Mouse (Mus musculus) hindbrain, embryonic 11.5 days (tissue): Measurements from ENCODE around the gene Rundc3a. TPM values are rescaled to one million over a fixed set of nuclear protein-coding genes. Genes with fewer than 3 reads are reported as not detected.
"Not testable (repeated sequence)": the region's sequence is repeated elsewhere in the genome, so short reads cannot be mapped to it uniquely, and the experiment has no call there.

Experiments used
- ATAC-seq: fragments of 200-750 bp; cut with Nextera tagmentation; 2 replicates; pipeline ENCODE4 v1.8.0; 2017; ENCODE audit warnings: mild to moderate bottlenecking, moderate TSS enrichment, moderate library complexity; ENCODE audit not compliant: low FRiP score
- DNase-seq: peaks from one replicate; pipeline ENCODE4 v3.0.0-alpha.2; 2015; ENCODE audit warnings: low spot score
- H3K27ac ChIP-seq: fragments of 300-500 bp; sonication (generic); 2 replicates; pipeline ENCODE4 v1.5.1; 2014; ENCODE audit warnings: mild to moderate bottlenecking, low read depth, low read length
- H3K27me3 ChIP-seq: fragments of 300-500 bp; sonication (generic); 2 replicates; pipeline ENCODE4 v1.6.1; 2014; ENCODE audit warnings: mild to moderate bottlenecking, low read length, moderate library complexity, mixed read lengths; ENCODE audit not compliant: control insufficient read depth, insufficient read depth
- H3K36me3 ChIP-seq: fragments of 300-500 bp; sonication (generic); 2 replicates; pipeline ENCODE4 v1.6.1; 2014; ENCODE audit warnings: mild to moderate bottlenecking, low read length, moderate library complexity, mixed read lengths; ENCODE audit not compliant: control insufficient read depth, insufficient read depth
- H3K4me1 ChIP-seq: fragments of 300-500 bp; sonication (generic); replicated peaks from 2 replicates; pipeline ENCODE4 v1.6.1; 2014; ENCODE audit warnings: low read length, mixed read lengths; ENCODE audit not compliant: control insufficient read depth, insufficient read depth
- H3K4me2 ChIP-seq: fragments of 300-500 bp; sonication (generic); replicated peaks from 2 replicates; pipeline ENCODE4 v1.6.1; 2014; ENCODE audit warnings: mild to moderate bottlenecking, low read depth, low read length
- H3K4me3 ChIP-seq: fragments of 300-500 bp; sonication (generic); 2 replicates; pipeline ENCODE4 v1.5.1; 2014; ENCODE audit warnings: low read depth, low read length
- H3K9ac ChIP-seq: fragments of 300-500 bp; sonication (generic); 2 replicates; pipeline ENCODE4 v1.6.1; 2014; ENCODE audit warnings: low read depth, low read length
- H3K9me3 ChIP-seq: fragments of 300-500 bp; sonication (generic); 2 replicates; pipeline ENCODE4 v1.6.1; 2016; ENCODE audit warnings: low read length; ENCODE audit not compliant: control insufficient read depth
- WGBS: fragments of 180-500 bp; shearing (Covaris S2); extraction: QIAGEN DNeasy Blood & Tissue Kit; methylation state at CpG from one replicate; pipeline ENCODE4 v1.1.7; 2014; 5-methylcytosine and 5-hydroxymethylcytosine counted together
- polyA plus RNA-seq: library from polyadenylated mRNA; unstranded; fragments of >200 nt; fragmentation: Nextera tagmentation; extraction: Ambion mirVana; gene quantifications from 2 replicates; pipeline ENCODE4 v1.2.1, GENCODE M21; 2014

The Rundc3a gene
- polyA plus RNA-seq, 1 experiment from 2014 or later, result 47.8 TPM

GRCm38 (mm10) chr11:102382794-102383193 is 10.4 kb upstream of the Rundc3a start:
- WGBS, result 96% methylated on average over 3 of the region's 3 CpGs
- no peaks in the 10 kb centered on the region for H3K36me3 ChIP-seq
- ATAC-seq, result no peak
- H3K9ac ChIP-seq, result no peak overlapping the region
- H3K4me2 ChIP-seq, result no peak overlapping the region
- no peaks in the 10 kb centered on the region for H3K9me3 ChIP-seq
- H3K27ac ChIP-seq, result no peak overlapping the region
- no peak overlapping the region for H3K4me3 ChIP-seq
- DNase-seq, result no peak
- H3K27me3 ChIP-seq, result no peaks in the 10 kb centered on the region
- no peaks in the 10 kb centered on the region for H3K4me1 ChIP-seq

GRCm38 (mm10) chr11:102383365-102384136 is 9.7 kb upstream of the Rundc3a start:
- WGBS, result 96% methylated on average over 1 of the region's 1 CpGs
- Histone ChIP-seq H3K27me3 (no peaks in the 10 kb centered on the region), H3K4me3 (no peak overlapping the region), H3K9ac (no peak overlapping the region), H3K9me3 (no peaks in the 10 kb centered on the region), H3K4me2 (no peak overlapping the region), H3K4me1 (no peaks in the 10 kb centered on the region), H3K36me3 (no peaks in the 10 kb centered on the region), H3K27ac (no peak overlapping the region)
- no peak for DNase-seq
- ATAC-seq, result no peak

- DNase-seq (no peak), ATAC-seq (no peak)
- Histone ChIP-seq H3K27me3 (no peaks in the 10 kb centered on the region), H3K4me1 (no peaks in the 10 kb centered on the region), H3K4me2 (no peak overlapping the region), H3K9me3 (no peaks in the 10 kb centered on the region), H3K9ac (no peak overlapping the region), H3K4me3 (no peak overlapping the region), H3K36me3 (no peaks in the 10 kb centered on the region), H3K27ac (no peak overlapping the region)
- WGBS, result 79% methylated on average over 2 of the region's 2 CpGs
Observed at GRCm38 (mm10) chr11:102384418-102384817, 8.8 kb upstream of the Rundc3a start.

GRCm38 (mm10) chr11:102385075-102385474 is 8.1 kb upstream of the Rundc3a start:
- Histone ChIP-seq H3K36me3 (no peaks in the 10 kb centered on the region), H3K4me1 (no peaks in the 10 kb centered on the region), H3K9me3 (no peaks in the 10 kb centered on the region), H3K9ac (no peak overlapping the region), H3K27ac (no peak overlapping the region), H3K27me3 (no peaks in the 10 kb centered on the region), H3K4me3 (no peak overlapping the region), H3K4me2 (no peak overlapping the region)
- no peak for DNase-seq
- 38% methylated on average over 3 of the region's 4 CpGs for WGBS
- no peak for ATAC-seq

GRCm38 (mm10) chr11:102386121-102386520 is 7.1 kb upstream of the Rundc3a start:
- no peaks in the 10 kb centered on the region for H3K4me1 ChIP-seq
- ATAC-seq, result no peak
- no peaks in the 10 kb centered on the region for H3K27me3 ChIP-seq
- no peak for DNase-seq
- no peak overlapping the region for H3K9ac ChIP-seq
- H3K27ac ChIP-seq, result no peak overlapping the region
- H3K4me3 ChIP-seq, result no peak overlapping the region
- H3K36me3 ChIP-seq, result no peaks in the 10 kb centered on the region
- 72% methylated on average over 5 of the region's 5 CpGs for WGBS
- H3K4me2 ChIP-seq, result no peak overlapping the region
- no peaks in the 10 kb centered on the region for H3K9me3 ChIP-seq

- ATAC-seq, H3K36me3 ChIP-seq: not testable (repeated sequence)
- 88% methylated on average over 4 of the region's 5 CpGs for WGBS
Observed at GRCm38 (mm10) chr11:102389436-102389835, 3.8 kb upstream of the Rundc3a start.

GRCm38 (mm10) chr11:102392441-102393237 is 564 bp upstream of the Rundc3a start:
- Histone ChIP-seq H3K27ac (peak overlapping the region; percentile 90), H3K9ac (peak overlapping the region; percentile 38), H3K9me3 (no peaks in the 10 kb centered on the region), H3K4me3 (peak overlapping the region; percentile 63), H3K36me3 (no peaks in the 10 kb centered on the region), H3K27me3 (no peaks in the 10 kb centered on the region), H3K4me1 (peaks cover 11% of the 10 kb centered on the region; the same call in 1 of the 2 replicates), H3K4me2 (peak overlapping the region; percentile 73)
- ATAC-seq, result peak; percentile 57
- WGBS, result 21% methylated on average over 15 of the region's 15 CpGs
- DNase-seq, result no peak

More at GRCm38 (mm10) chr11:102389436-102389835, 3.8 kb upstream of the Rundc3a start:
- not testable (repeated sequence) for H3K4me2 ChIP-seq, H3K9ac ChIP-seq, H3K4me1 ChIP-seq, H3K27me3 ChIP-seq, H3K27ac ChIP-seq, H3K9me3 ChIP-seq, H3K4me3 ChIP-seq, DNase-seq

- peaks cover 11% of the 10 kb centered on the region; the same call in 1 of the 2 replicates for H3K4me1 ChIP-seq
- peak overlapping the region; percentile 90 for H3K27ac ChIP-seq
- H3K4me2 ChIP-seq, result peak overlapping the region; percentile 73
- H3K9ac ChIP-seq, result peak overlapping the region; percentile 76
- peak; percentile 54 for DNase-seq
- WGBS, result 15% methylated on average over 17 of the region's 17 CpGs
- H3K27me3 ChIP-seq, result peaks cover 5% of the 10 kb centered on the region; the same call in 1 of the 2 replicates
- H3K4me3 ChIP-seq, result peak overlapping the region; percentile 63
- H3K9me3 ChIP-seq, result no peaks in the 10 kb centered on the region
- no peaks in the 10 kb centered on the region for H3K36me3 ChIP-seq
- peak; percentile 41 for ATAC-seq
Observed at GRCm38 (mm10) chr11:102393719-102394420, 667 bp downstream of the Rundc3a start.
